Mouse (Mus musculus): ENCODE measurements around the gene Cfap206.
A peak's percentile ranks its signal among the peaks of the same experiment; 100 is the strongest.
"Not testable (repeated sequence)": the region's sequence is repeated elsewhere in the genome, so short reads cannot be mapped to it uniquely, and the experiment has no call there.

Cfap206 gene

GRCm38 (mm10) chr4:34729851-34730341, at the start of gene Cfap206:
Cfap206 (minus strand) TSS chr4:34730206.
- peak; percentile 21 for DNase-seq (ENCODE audit: low read depth, low spot score)

- peak; percentile 91 for DNase-seq (ENCODE audit: low read depth, low spot score)
Observed at GRCm38 (mm10) chr4:34777677-34778527, 47.9 kb upstream of the Cfap206 start, which contains the start of gene Smim8. Smim8 (minus strand) TSS chr4:34778423.

GRCm38 (mm10) chr4:34771652-34772371, 41.8 kb upstream of the Cfap206 start:
- no peak for DNase-seq (ENCODE audit: low read depth, low spot score)

GRCm38 (mm10) chr4:34756163-34756562, 26.2 kb upstream of the Cfap206 start, which contains the start of gene Gm136:
Gm136 (minus strand) TSS chr4:34756263.
- no peak for DNase-seq (ENCODE audit: low read depth, low spot score)

- no peak for DNase-seq (ENCODE audit: low read depth, low spot score)
Observed at GRCm38 (mm10) chr4:34749236-34749635, 19.2 kb upstream of the Cfap206 start.

GRCm38 (mm10) chr4:34734461-34734860, 4.5 kb upstream of the Cfap206 start:
- DNase-seq (ENCODE audit: low read depth, low spot score): no peak

- peak; percentile 6 for DNase-seq (ENCODE audit: low read depth, low spot score)
Observed at GRCm38 (mm10) chr4:34733415-34733814, 3.4 kb upstream of the Cfap206 start.

GRCm38 (mm10) chr4:34725710-34726109, 4.3 kb downstream of the Cfap206 start:
- not testable (repeated sequence) for DNase-seq (ENCODE audit: low read depth, low spot score)

GRCm38 (mm10) chr4:34724306-34724705, 5.7 kb downstream of the Cfap206 start:
- DNase-seq (ENCODE audit: low read depth, low spot score): no peak

GRCm38 (mm10) chr4:34723186-34723585, 6.8 kb downstream of the Cfap206 start:
- no peak for DNase-seq (ENCODE audit: low read depth, low spot score)

- no peak for DNase-seq (ENCODE audit: low read depth, low spot score)
Observed at GRCm38 (mm10) chr4:34720127-34720895, 9.7 kb downstream of the Cfap206 start.

GRCm38 (mm10) chr4:34719421-34719820, 10.6 kb downstream of the Cfap206 start:
- DNase-seq (ENCODE audit: low read depth, low spot score): no peak

GRCm38 (mm10) chr4:34715062-34715461, 14.9 kb downstream of the Cfap206 start:
- DNase-seq (ENCODE audit: low read depth, low spot score): no peak

GRCm38 (mm10) chr4:34708127-34708526, 21.9 kb downstream of the Cfap206 start:
- no peak for DNase-seq (ENCODE audit: low read depth, low spot score)

- DNase-seq (ENCODE audit: low read depth, low spot score): no peak
Observed at GRCm38 (mm10) chr4:34707248-34707647, 22.8 kb downstream of the Cfap206 start.

GRCm38 (mm10) chr4:34703029-34703428, 27.0 kb downstream of the Cfap206 start:
- no peak for DNase-seq (ENCODE audit: low read depth, low spot score)

- no peak for DNase-seq (ENCODE audit: low read depth, low spot score)
Observed at GRCm38 (mm10) chr4:34702231-34702630, 27.8 kb downstream of the Cfap206 start.

GRCm38 (mm10) chr4:34701528-34701927, 28.5 kb downstream of the Cfap206 start:
- DNase-seq (ENCODE audit: low read depth, low spot score): peak; percentile 42

- no peak for DNase-seq (ENCODE audit: low read depth, low spot score)
Observed at GRCm38 (mm10) chr4:34688021-34688420, 42.0 kb downstream of the Cfap206 start.

GRCm38 (mm10) chr4:34686874-34687567, 43.0 kb downstream of the Cfap206 start, which contains the start of gene Slc35a1:
Slc35a1 (minus strand) TSS chr4:34687438.
- DNase-seq (ENCODE audit: low read depth, low spot score): peak; percentile 91

GRCm38 (mm10) chr4:34680530-34680929, 49.5 kb downstream of the Cfap206 start:
- no peak for DNase-seq (ENCODE audit: low read depth, low spot score)
